Mouse (Mus musculus): ENCODE results near the gene Drc3.

The Drc3 gene

GRCm38 (mm10) chr11:60339361-60339760 is 13.8 kb upstream of the Drc3 start:
- no peak for DNase-seq

GRCm38 (mm10) chr11:60345868-60346267 is 7.3 kb upstream of the Drc3 start:
- DNase-seq, result no peak

GRCm38 (mm10) chr11:60346537-60346936 is 6.6 kb upstream of the Drc3 start:
- peak; percentile 83 for DNase-seq

DNA sequence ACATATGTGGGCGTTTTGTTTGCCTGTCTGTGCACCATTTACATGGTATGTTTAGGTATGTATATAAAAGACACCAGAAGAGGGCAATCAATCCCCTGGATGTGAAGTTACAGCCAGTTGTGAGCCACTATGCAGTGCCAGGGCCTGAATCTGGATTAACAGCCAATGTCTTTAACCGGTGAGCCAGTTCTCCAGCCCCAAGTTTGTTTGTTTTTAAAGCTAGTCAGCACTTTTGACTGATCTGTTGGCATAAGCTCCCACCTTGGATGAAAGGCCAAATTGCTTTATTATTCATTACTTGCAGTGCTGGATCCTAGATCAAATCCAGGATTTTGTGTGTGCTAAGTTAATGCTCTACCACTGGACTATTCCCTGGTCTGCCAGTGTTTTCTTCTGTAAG is 1.7 kb upstream of the Drc3 start:
- DNase-seq, result no peak

DNA sequence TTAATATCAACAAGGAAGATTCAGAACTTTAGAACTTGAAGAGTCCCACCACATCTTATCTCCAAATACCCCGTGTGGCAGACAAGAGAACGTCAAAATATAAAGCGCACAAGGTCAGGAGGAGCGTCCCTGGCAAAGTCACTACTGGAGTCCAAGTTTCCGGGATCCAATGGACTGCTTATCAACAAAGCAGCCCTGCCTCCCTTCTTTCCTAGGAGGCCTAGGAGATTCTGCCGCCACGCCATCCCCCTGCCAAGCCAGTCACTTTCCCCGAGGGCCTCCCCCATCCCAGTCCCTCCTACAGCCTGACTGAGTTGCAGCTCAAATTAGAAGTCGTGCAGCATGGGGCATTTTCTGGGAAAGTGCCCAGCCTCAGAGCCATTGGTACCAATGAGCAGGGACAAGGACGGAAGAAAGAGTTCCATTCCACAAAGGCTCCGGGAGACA is 1.2 kb upstream of the Drc3 start:
- no peak for DNase-seq

GRCm38 (mm10) chr11:60355952-60356351 is 2.8 kb downstream of the Drc3 start:
- DNase-seq, result no peak

- no peak for DNase-seq
Observed at GRCm38 (mm10) chr11:60357116-60357515, 4.0 kb downstream of the Drc3 start.

DNA sequence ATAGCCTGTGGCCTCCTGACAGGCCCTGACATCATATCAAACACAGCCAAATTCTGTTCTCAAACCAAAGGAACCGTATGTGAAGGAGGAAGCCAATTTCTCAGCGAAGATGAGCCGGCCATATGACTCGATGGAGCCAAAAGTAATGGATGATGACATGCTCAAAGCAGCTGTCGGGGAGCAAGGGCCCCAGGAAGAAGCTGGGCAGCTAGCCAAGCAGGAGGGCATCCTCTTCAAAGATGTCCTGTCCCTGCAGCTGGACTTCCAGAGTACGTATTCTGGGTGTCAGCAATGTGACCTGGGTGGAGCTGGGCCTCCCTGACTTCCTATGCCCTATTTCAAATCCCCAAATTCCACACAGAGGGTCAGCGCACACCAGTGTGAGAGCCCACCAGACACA is 5.4 kb downstream of the Drc3 start:
- DNase-seq, result no peak

- DNase-seq, result no peak
Observed at GRCm38 (mm10) chr11:60359138-60359537, 6.0 kb downstream of the Drc3 start.

DNA sequence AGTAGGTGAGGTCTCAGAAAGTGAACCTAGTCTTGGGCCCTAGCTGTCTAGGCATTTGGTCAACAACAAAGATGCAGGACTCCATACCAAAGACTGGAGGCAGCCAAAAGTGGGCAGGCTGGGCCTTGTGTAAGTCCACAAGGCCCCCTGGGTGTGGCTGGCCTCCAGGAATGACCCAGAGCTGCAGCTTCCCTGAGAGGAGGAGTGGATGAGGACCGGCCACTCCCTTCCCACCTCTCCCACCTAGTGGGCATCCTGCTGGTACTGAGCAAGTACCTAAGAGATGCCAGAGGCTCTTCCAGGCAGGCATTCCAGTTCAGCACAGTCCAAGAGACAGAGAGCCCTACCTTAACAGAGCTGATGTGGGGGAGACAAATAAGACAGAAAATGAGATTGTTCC is 6.8 kb downstream of the Drc3 start:
- DNase-seq, result no peak

DNA sequence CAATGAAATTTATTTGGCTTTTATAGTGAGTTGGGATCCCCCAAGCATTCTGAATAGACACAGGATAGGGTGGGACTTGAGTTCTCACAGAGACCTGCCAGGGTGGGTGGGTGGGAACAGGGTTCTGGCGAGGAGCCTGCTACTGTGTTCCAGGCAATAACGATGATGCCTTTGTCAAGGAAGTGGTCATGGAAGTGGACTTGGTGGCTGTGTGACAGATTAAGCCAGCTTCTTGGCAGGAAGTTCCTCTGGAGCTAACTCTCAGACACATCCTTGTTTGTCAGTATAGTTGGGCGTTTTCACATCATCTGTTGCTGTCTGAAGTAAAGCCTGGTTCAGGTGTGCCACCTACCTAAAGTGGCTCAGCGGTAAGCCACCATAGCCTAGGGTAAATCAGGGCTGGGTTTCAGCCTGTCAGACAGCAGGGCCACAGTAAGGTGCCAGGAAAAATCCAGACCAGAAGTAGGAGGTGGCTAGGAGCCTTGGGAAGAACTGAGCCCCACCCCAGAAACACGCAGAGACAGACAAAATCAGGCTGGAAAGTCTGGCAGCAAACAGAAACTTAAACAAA is 7.6 kb downstream of the Drc3 start:
- DNase-seq, result no peak

DNA sequence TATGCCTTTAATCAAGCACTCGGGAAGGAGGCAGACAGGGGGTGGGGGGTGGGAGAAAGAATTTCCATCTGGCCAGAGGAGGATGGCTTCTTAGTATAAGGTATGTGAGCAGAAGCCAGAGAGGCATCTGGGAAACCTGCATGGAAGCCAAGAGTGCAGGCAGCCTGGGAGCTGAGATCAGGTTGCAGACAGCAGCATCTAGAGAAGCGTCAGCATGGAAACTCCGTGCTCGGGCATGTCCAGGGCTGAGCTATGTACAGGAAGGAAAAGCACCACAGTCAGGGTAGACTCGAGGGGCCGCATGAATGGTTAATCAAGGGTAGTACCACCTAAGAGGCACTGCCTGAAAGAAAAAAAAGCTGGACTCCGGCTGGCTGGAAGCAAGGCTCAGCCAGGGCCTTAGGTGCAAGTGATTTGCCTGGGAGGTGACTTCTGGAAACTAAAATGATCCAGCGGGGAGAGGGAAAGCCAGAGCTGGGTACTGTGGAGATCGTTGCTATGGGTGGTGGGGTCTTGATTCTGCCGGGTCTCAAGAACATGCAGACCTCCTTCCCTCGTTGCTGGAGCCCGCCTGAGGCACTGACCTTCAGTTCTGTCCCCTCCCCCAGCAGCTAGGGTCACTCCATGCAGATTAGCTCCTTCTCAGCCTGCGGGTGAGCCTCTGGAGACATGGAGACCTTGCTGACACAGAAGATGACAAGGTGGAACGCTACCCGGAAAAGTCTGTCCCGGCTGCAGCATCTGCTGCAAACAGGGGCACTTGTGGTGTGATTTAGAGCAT is 13.3 kb downstream of the Drc3 start:
- DNase-seq, result no peak

DNA sequence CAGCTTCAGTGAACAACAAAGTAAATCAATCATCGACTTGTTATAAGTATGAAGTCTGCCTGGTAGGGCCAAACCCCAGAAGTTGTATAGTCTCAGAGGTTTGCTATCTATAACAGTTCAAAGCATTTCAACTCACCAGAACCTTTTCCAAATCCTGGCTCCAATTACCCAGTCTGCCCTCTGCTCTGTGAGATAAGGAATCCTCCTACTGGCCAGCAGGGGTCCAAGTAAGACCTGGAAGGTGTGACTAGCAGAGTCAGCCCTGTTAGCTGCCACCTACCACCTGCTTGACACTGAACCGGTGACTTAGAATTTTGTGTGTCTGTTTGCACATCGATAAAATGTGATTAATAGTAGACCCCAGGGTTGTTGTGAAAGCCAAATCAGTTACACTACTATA is 14.1 kb downstream of the Drc3 start:
- no peak for DNase-seq

DNA sequence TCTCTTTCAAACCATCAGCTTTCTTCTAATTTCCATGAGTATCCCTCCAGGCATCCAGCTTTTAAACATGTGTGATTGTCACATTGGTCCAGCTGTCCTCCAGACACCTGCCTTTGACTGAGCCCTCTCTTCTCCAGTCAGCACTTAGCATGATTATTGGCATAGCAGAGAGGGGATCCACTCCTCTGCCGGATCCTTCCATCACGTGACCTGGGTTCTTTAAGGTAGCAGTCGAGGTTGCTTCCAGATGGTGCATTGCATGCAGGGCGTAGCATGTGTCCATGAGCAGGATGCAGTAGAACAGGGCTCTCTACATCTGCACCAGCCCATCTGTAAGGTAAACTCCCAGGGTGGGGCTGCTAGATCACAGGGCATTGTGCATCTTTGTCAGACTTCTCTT is 15.8 kb downstream of the Drc3 start:
- DNase-seq, result no peak

- no peak for DNase-seq
Observed at GRCm38 (mm10) chr11:60369448-60369847, 16.3 kb downstream of the Drc3 start.

DNA sequence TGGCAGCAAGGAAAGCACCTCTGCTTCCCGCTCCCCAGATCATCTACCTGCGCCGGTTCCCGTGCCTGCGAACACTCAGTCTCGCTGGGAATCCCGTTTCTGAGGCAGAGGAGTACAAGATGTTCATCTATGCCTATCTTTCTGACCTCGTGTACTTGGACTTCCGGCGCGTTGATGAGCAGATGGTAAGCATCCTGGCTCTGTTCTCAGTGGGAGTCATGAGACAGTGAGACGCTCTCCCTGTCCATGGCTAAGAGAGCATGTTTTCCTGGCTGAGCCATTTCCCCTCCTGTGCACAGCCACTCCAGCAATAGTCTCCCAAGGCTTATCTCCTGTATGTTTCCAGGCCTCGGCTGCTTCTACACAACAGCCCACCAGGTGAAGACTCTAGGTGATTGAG is 17.3 kb downstream of the Drc3 start:
- peak; percentile 47 for DNase-seq

- DNase-seq, result no peak
Observed at GRCm38 (mm10) chr11:60374481-60374880, 21.4 kb downstream of the Drc3 start.

DNA sequence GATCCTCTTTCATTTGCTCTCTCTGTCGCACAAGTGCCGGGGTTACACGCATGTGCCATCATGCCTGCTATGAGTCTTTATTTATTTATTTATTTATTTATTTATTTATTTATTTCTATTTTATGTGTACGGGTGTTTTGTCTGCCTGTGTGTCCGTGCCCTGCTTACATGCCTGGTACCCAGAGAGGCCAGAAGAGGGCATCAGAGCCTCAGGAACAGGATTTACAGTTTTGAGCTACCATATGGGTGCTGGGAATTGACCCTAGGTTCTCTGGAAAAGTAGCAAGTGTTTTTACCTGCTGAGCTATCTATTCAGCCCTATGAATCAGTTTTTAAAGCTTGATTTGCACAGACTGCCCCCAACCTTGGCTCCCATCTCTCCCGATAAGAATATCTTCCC is 30.4 kb downstream of the Drc3 start:
- DNase-seq, result no peak

- no peak for DNase-seq
Observed at GRCm38 (mm10) chr11:60384762-60385421, 31.8 kb downstream of the Drc3 start.

GRCm38 (mm10) chr11:60385946-60386345 is 32.8 kb downstream of the Drc3 start:
- DNase-seq, result no peak

DNA sequence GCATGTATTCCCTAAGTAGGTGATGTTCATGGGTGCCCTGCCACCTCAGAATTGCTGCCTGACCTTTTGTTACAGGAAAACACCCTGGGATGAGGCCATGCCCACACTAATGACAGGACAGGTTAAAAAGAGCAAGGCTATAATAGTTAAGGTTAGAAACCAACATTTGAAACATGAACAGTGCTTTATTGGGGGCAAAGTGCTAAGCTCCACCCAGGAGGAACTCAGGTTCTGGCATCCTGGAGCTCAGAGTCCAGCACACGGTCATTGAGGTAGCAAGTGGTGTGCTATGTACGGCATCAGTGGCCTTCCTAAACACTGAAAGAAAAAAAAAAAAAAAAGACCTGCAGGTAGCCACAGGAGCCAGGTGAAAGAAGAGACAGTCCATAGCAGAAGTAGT is 34.8 kb downstream of the Drc3 start:
- no peak for DNase-seq

DNA sequence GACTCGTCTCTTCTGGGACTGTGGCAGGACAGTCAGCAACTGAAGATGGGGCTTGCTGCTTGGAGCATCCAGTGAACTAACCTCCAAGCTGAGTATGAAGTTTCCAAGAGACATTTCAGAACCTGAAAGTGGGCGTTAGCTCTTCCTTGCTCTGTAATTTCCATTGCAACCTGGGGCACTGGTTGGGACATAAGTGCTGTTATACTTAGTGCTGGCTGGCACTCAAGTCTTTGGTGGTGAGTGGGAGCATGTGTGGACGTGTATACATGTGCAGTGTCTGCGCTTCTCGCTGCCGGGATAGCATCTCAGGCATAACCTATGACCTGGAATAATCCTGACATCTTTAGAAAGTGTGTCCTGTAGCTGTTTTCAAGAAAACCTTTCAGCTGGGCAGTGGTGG is 38.2 kb downstream of the Drc3 start:
- no peak for DNase-seq

DNA sequence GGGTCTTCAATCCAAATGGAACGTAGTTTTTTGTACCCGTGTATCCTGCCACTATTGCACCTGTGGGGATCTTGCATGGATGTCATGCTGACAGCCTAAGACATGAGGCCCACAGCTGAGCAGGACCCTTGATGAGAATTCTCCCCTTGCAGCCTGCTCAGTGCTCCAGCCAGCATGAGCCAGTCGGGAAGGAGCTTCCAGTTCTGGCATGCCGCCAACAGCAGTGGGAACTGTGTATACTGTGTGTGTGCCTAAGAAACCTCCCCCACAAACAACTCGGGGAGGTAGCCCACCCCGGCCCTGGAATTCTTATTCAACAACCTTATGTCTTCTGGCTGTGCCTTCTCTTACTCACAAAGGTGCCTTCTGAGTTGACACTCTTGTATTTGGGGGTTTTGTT is 43.4 kb downstream of the Drc3 start:
- DNase-seq, result peak; percentile 42

DNA sequence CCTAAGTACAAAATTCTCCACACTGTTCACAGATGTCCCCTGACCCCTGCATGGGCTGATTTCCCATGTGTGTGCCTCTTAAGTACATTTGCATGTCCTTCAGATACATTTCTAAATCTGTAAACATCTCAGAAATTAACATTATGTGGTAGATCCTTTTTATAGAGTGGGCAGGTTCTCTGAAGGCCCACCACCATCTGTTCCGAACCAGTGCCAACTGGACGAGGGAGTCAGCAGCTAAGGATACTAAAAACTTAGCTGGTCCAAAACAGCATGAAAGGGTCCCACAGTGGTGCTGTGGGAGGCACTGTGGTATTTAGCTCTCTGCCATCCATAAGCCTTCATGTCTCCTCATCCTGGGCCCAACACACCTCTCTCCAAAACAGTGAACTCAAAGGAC is 44.0 kb downstream of the Drc3 start:
- no peak for DNase-seq

All from cerebellum, adult 9-11 months (tissue).